ENCODE assay signal across 22 mouse cellular contexts in the genomic region with DNA sequence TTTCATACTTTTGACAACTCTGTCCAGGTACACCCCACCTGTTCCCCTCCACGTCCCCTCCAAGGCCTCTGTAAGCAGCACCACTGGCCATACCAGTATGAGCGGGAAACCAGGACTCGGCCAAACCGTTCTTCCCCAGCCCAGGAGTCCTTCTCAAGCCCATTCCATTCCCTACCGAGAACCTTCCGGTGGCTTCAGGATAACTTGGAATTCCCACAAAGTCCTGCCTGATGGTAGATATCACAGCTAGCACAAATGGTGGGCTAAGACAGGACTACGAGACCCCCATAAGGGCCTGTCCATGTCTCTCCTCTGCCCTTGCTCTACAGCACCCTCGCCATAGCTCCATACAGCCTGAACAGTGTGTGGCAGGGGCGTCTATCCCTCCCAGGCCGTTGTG. TPM values are rescaled to one million over a fixed set of nuclear protein-coding genes. Genes with fewer than 3 reads are reported as not detected.
A peak's percentile ranks its signal among the peaks of the same experiment; 100 is the strongest.
DNase-seq lines count a peak whose midpoint lies in the region; ATAC-seq and TF ChIP-seq lines count a peak whose summit lies in the region.
"Had no signal": no experiment of that assay in that cellular context is flagged by ENCODE, and none has a peak within 500 bp of the region (broad histone marks: within the 10 kb centered on the region; RNA-seq: fewer than 3 reads in every experiment).

No protein-coding gene starts in this region.

- H3K9me3 ChIP-seq in intestine, embryonic 16.5 days (ENCODE audit: control insufficient read depth, low read length): peaks cover 4% of the 10 kb centered on the region
- peaks cover 2% of the 10 kb centered on the region; the same call in 1 of the 2 replicates for H3K9me3 ChIP-seq in stomach, embryonic 16.5 days (replicated peaks; ENCODE audit: control insufficient read depth, low read length)
- no peaks in the 10 kb centered on the region for H3K9me3 ChIP-seq in midbrain, postnatal 0 days (ENCODE audit: low read length)
- H3K9me3 ChIP-seq: embryonic facial prominence, embryonic 15.5 days had no signal

- intact Hi-C loops in heart, adult 2 months (cut with DNase I): loop anchor here (1.0 to 5.0 kb wide), 2 partner anchors 25 to 105 kb away; no protein-coding TSS in a partner anchor
- intact Hi-C loops in heart, postnatal 14 days (cut with DNase I): loop anchor here (2.0 to 5.0 kb wide), 2 partner anchors 25 to 110 kb away; no protein-coding TSS in a partner anchor

- ATAC-seq in intestine, embryonic 16.5 days: no peak
- ATAC-seq in stomach, embryonic 16.5 days (ENCODE audit: insufficient read depth, low FRiP score): no peak
- no peak for ATAC-seq in midbrain, postnatal 0 days (ENCODE audit: low FRiP score)
- ATAC-seq: CD4-positive, CD25-positive, alpha-beta regulatory T cell, adult 4 months; forebrain, embryonic 14.5 days; forebrain, postnatal 0 days; hindbrain, embryonic 16.5 days had no signal

- H3K27me3 ChIP-seq in heart, adult 2 months (ENCODE audit: control insufficient read depth, insufficient read depth, low read length): no peaks in the 10 kb centered on the region
- H3K27me3 ChIP-seq in intestine, embryonic 16.5 days (replicated peaks; ENCODE audit: control insufficient read depth, insufficient read depth, low read length): peaks cover 10% of the 10 kb centered on the region
- peaks cover 22% of the 10 kb centered on the region for H3K27me3 ChIP-seq in stomach, embryonic 16.5 days (ENCODE audit: control insufficient read depth, insufficient read depth, low read length)
- H3K27me3 ChIP-seq in midbrain, postnatal 0 days (ENCODE audit: insufficient read depth, low read length): peaks cover 26% of the 10 kb centered on the region

- no peak for TF ChIP-seq CTCF in heart, adult 2 months (IDR thresholded peaks at IDR 0.05)
- TF ChIP-seq CTCF in midbrain, postnatal 0 days (IDR thresholded peaks at IDR 0.05): no peak

- 86% methylated on average over 10 of the region's 10 CpGs for WGBS in heart, adult 2 months
- 91% methylated on average over 10 of the region's 10 CpGs for whole genome bisulfite sequencing in intestine, embryonic 16.5 days
- 86% methylated on average over 10 of the region's 10 CpGs for WGBS in stomach, embryonic 16.5 days
- WGBS in midbrain, postnatal 0 days: 91% methylated on average over 10 of the region's 10 CpGs

- no peak for TF ChIP-seq EP300 in heart, adult 2 months (IDR thresholded peaks at IDR 0.05; ENCODE audit: insufficient read depth, low read depth, low read length)

- 0 out of 2 replicates have a peak overlapping the region, but pooled peaks have one; percentile 33 for H3K27ac ChIP-seq in heart, adult 2 months
- H3K27ac ChIP-seq in intestine, embryonic 16.5 days (ENCODE audit: low read length): peak overlapping the region; percentile 94
- peak overlapping the region; percentile 35; the same call in 1 of the 2 replicates for H3K27ac ChIP-seq in stomach, embryonic 16.5 days (ENCODE audit: low read length)
- H3K27ac ChIP-seq in midbrain, postnatal 0 days (ENCODE audit: low read depth, low read length): no peak overlapping the region
- H3K27ac ChIP-seq: embryonic facial prominence, embryonic 12.5 days; embryonic facial prominence, embryonic 15.5 days; heart, embryonic 13.5 days; hindbrain, embryonic 12.5 days had no signal

- TF ChIP-seq POLR2A in heart, adult 2 months (IDR thresholded peaks at IDR 0.05; ENCODE audit: insufficient read depth, low read depth, low read length): no peak

- no peak overlapping the region for H3K9ac ChIP-seq in heart, adult 2 months (ENCODE audit: low read depth, low read length)
- H3K9ac ChIP-seq in intestine, embryonic 16.5 days (ENCODE audit: low read depth, low read length): peak overlapping the region; percentile 34
- peak overlapping the region; percentile 19; the same call in 1 of the 2 replicates for H3K9ac ChIP-seq in stomach, embryonic 16.5 days (ENCODE audit: low read length)
- no peak overlapping the region for H3K9ac ChIP-seq in midbrain, postnatal 0 days (replicated peaks; ENCODE audit: low read length, poor library complexity, severe bottlenecking)
- H3K9ac ChIP-seq: embryonic facial prominence, embryonic 12.5 days; embryonic facial prominence, embryonic 15.5 days; forebrain, postnatal 0 days; heart, embryonic 13.5 days; hindbrain, embryonic 12.5 days had no signal

- H3K36me3 ChIP-seq in heart, adult 2 months (ENCODE audit: control insufficient read depth, insufficient read depth, low read length): no peaks in the 10 kb centered on the region
- peaks cover 7% of the 10 kb centered on the region for H3K36me3 ChIP-seq in intestine, embryonic 16.5 days (ENCODE audit: control insufficient read depth, insufficient read depth, low read length)
- H3K36me3 ChIP-seq in stomach, embryonic 16.5 days (ENCODE audit: control insufficient read depth, insufficient read depth, low read length): no peaks in the 10 kb centered on the region
- H3K36me3 ChIP-seq in midbrain, postnatal 0 days (ENCODE audit: insufficient read depth, low read length): no peaks in the 10 kb centered on the region
- H3K36me3 ChIP-seq: embryonic facial prominence, embryonic 12.5 days; embryonic facial prominence, embryonic 15.5 days; hindbrain, embryonic 12.5 days had no signal

- peak overlapping the region; percentile 49; the same call in 1 of the 2 replicates for H3K4me2 ChIP-seq in intestine, embryonic 16.5 days (ENCODE audit: low read depth, low read length)
- H3K4me2 ChIP-seq in stomach, embryonic 16.5 days (ENCODE audit: low read depth, low read length): no peak overlapping the region
- no peak overlapping the region for H3K4me2 ChIP-seq in midbrain, postnatal 0 days (ENCODE audit: low read depth, low read length, poor library complexity, severe bottlenecking)
- H3K4me2 ChIP-seq: embryonic facial prominence, embryonic 12.5 days; embryonic facial prominence, embryonic 15.5 days; heart, embryonic 13.5 days; hindbrain, embryonic 12.5 days had no signal

- DNase-seq in heart, adult 2 months: no peak
- DNase-seq in heart, postnatal 14 days: no peak
- DNase-seq in midbrain, postnatal 0 days (ENCODE audit: low spot score): no peak
- DNase-seq in cerebellum, adult 9-11 months: no peak
- DNase-seq: adrenal gland, adult 8-10 months; adrenal gland, postnatal 25 days; cerebellum, adult 18-20 months; cerebellum, adult 9-10 months; cerebellum, postnatal 25 days; forebrain, postnatal 0 days; gastrocnemius, postnatal 10 days; gastrocnemius, postnatal 36 days; kidney, adult 11 months had no signal

- no peaks in the 10 kb centered on the region for H3K79me2 ChIP-seq in heart, adult 2 months (replicated peaks; ENCODE audit: control insufficient read depth, insufficient read depth, low read length)

- H3K4me3 ChIP-seq in heart, adult 2 months: no peak overlapping the region
- H3K4me3 ChIP-seq in intestine, embryonic 16.5 days (ENCODE audit: low read length): no peak overlapping the region
- H3K4me3 ChIP-seq in stomach, embryonic 16.5 days (replicated peaks; ENCODE audit: low read length): no peak overlapping the region
- H3K4me3 ChIP-seq in midbrain, postnatal 0 days (ENCODE audit: low read depth, low read length): no peak overlapping the region
- H3K4me3 ChIP-seq: embryonic facial prominence, embryonic 12.5 days; embryonic facial prominence, embryonic 15.5 days; heart, embryonic 13.5 days; hindbrain, embryonic 12.5 days had no signal

- H3K4me1 ChIP-seq in heart, adult 2 months (ENCODE audit: control insufficient read depth, insufficient read depth, low read length): peaks cover 11% of the 10 kb centered on the region
- H3K4me1 ChIP-seq in intestine, embryonic 16.5 days (ENCODE audit: control insufficient read depth, insufficient read depth, low read length): peaks cover 40% of the 10 kb centered on the region
- H3K4me1 ChIP-seq in stomach, embryonic 16.5 days (ENCODE audit: control insufficient read depth, insufficient read depth, low read length): peaks cover 28% of the 10 kb centered on the region
- H3K4me1 ChIP-seq in midbrain, postnatal 0 days (ENCODE audit: insufficient read depth, low read length): peaks cover 9% of the 10 kb centered on the region; the same call in 1 of the 2 replicates

RNA-seq across cellular contexts. Expression of gene Arhgap27, which starts 5.8 kb away (rescaled TPM):
- 10 to 100 TPM; 14.1 to 22.9 TPM for total RNA-seq in heart, adult 2 months (2021)
- polyA plus RNA-seq in heart, adult 2 months (2012; rRNA removed): 15.0 and 18.5 TPM in 2 replicates
- 10 to 100 TPM; 27.2 to 29.1 TPM for total RNA-seq in heart, postnatal 14 days (2021)
- 40.2 and 42.3 TPM in 2 replicates for polyA plus RNA-seq in intestine, embryonic 16.5 days (2015; fragmentation: Nextera tagmentation; extraction: Ambion mirVana)
- 19.1 and 22.0 TPM in 2 replicates for polyA plus RNA-seq in stomach, embryonic 16.5 days (2015; fragmentation: Nextera tagmentation; extraction: Ambion mirVana)
- total RNA-seq in midbrain, postnatal 0 days (2014; rRNA removed): 7.6 and 7.9 TPM in 2 replicates
- 4.9 and 6.2 TPM in 2 replicates for polyA plus RNA-seq in midbrain, postnatal 0 days (2015; fragmentation: Nextera tagmentation; extraction: Ambion mirVana)

RNA-seq across cellular contexts. Expression of gene Plekhm1, which starts 54.8 kb away (rescaled TPM):
- 10 to 100 TPM; 10.6 to 11.9 TPM for total RNA-seq in heart, adult 2 months (2021)
- polyA plus RNA-seq in heart, adult 2 months (2012; rRNA removed): 10.2 and 12.2 TPM in 2 replicates
- 10 to 100 TPM; 10.8 to 11.3 TPM for total RNA-seq in heart, postnatal 14 days (2021)
- 6.1 and 7.0 TPM in 2 replicates for polyA plus RNA-seq in intestine, embryonic 16.5 days (2015; fragmentation: Nextera tagmentation; extraction: Ambion mirVana)
- polyA plus RNA-seq in stomach, embryonic 16.5 days (2015; fragmentation: Nextera tagmentation; extraction: Ambion mirVana): 7.5 and 8.5 TPM in 2 replicates
- total RNA-seq in midbrain, postnatal 0 days (2014; rRNA removed): 7.8 and 9.2 TPM in 2 replicates
- 5.8 and 6.0 TPM in 2 replicates for polyA plus RNA-seq in midbrain, postnatal 0 days (2015; fragmentation: Nextera tagmentation; extraction: Ambion mirVana)

Comparison
In these comparisons a context has a peak if more than half of its experiments do, and no peak if none do; other contexts are left out.
1. H3K9ac ChIP-seq: peak in intestine, embryonic 16.5 days (single experiment) and stomach, embryonic 16.5 days (single experiment); none in heart, adult 2 months (single experiment) and midbrain, postnatal 0 days (single experiment).